Mouse (Mus musculus) layer of hippocampus, adult 9-10 months (tissue): ENCODE measurements at regions not wholly inside any gene's neighbourhood (a gene's known extent, or its start where the extent isn't known, plus 50 kb on each side); places are given as distances from the start of the nearest gene placed in this dataset.

ENCODE experiments used
- DNase-seq: peaks from one replicate; pipeline ENCODE4 v3.0.0; 2022; ENCODE audit warnings: low spot score

DNA sequence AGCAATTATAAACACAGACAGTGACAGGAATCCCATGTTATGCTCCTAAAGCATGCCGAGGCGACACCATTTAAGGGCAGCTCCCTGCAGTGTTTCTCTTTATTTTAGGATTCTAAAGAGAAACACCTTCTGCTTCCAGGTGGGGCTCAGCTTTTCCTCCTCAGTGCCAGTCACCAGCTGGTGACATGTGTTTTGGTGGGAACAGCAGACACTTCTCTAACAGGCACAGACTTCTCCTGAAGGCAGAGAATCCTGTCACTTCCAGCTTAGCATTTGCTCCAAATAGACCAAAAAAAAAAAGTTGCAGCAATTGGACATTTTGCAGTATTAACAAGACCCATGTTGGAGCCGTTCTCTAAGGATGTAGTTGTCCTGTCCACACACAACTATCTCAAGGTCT, 115.6 kb upstream of the Cdh6 start:
- no peak for DNase-seq

GRCm38 (mm10) chr15:13287878-13288277, 114.4 kb upstream of the Cdh6 start:
- no peak for DNase-seq

DNA sequence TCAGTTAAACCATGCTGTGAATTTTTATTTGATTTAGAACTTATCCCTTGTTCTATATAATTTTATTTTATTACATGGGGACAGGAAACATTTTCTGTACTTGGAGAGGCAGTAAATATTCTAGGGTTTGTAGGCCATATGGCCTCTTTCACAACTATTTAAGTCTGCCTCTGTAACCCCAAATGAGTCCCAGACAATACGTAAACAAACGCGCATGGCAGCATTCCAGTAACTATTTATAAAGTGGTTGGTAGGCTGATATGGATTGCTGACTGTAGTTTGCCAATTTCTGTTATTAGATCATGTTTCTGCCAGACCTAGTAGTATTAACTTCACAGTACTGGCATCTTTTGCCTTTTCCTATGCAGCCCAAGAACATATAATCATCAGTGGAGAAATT, 111.9 kb upstream of the Cdh6 start:
- DNase-seq = no peak

GRCm38 (mm10) chr15:13284219-13284618, 110.7 kb upstream of the Cdh6 start:
- DNase-seq = no peak

GRCm38 (mm10) chr15:13283106-13283505, 109.6 kb upstream of the Cdh6 start:
- DNase-seq = no peak

DNA sequence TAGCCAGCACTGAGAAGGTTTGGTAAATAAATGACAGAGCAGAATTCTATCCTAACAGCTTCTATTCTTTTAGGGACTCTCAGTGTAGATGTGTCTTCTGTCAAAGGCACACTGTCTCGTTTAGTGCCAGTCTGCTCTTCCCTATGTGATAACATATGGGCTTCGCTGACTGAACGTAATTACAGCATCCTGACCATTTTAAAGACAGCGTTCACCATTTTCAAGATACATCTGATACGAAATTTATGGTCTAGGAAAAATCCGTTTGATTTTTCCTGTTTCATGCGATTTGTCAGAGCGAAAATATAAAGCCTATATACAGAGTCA, 103.4 kb upstream of the Cdh6 start:
- no peak for DNase-seq

DNA sequence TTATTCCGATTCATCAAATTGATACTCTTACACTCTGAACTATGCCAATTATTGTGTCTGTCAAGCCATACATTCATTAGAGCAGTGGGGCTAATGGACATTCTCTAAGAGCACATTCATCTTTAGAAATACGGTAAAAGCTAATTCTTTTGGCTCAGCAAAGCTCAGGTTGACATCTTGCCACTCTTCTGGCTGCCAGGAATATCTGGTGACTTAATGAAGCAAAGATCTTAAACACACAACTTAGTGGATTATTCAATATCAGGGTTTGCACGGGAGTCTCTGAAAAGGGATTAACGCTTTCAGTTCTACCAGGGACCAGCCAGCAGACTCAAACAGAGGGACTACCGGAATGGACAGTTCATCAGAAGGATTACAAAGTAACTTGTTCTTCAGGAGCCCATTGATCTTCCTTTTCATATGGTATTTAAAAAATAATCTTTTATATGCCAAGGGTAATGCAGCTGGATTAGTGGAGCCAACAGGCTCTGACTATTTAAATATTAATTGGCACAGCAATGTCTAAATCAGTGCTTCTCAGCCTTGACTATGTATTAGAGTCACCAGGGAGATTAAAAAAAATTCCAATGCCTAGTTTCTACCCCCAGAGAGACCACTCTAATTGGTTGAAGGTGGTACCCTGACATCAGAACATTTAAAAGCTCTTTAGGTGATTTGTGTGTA, 102.9 kb upstream of the Cdh6 start:
- DNase-seq = no peak

- no peak for DNase-seq
Measured at GRCm38 (mm10) chr15:13275326-13275725, 101.9 kb upstream of the Cdh6 start.

GRCm38 (mm10) chr15:13274366-13275067, 101.0 kb upstream of the Cdh6 start:
- DNase-seq = no peak

DNA sequence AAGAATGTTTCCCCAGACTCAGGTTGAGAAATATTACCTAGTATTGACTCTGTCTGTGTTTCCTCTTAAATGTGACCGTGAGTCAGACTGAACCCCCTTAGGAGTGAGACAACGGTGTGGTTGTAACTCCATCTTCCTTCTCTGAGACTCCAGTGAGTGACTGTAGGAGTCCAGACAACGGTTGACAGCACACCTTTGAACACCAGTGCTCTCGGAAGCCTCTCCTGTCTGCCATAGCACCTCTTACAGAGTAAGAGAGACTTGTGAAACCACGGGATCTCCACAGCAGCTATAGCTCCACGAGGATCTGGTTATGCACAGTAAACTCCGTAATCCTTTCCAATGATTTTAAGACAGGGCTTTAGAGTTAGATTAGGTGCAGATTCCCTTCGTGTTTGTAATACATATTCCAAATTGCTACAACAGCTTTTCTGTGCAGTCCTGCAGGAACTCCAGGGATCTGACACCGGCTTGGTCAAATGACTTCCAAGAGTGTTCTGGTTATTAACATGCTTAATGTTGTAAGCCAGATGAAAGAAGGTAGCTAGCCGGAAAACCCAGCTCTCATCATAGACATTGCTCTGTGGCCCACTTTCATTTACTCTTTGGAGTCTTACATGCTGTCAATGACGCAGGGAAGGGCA, 72.7 kb upstream of the Cdh6 start:
- DNase-seq = no peak

GRCm38 (mm10) chr15:13244306-13244705, 70.8 kb upstream of the Cdh6 start:
- no peak for DNase-seq

GRCm38 (mm10) chr15:13243561-13243960, 70.1 kb upstream of the Cdh6 start:
- DNase-seq = no peak

DNA sequence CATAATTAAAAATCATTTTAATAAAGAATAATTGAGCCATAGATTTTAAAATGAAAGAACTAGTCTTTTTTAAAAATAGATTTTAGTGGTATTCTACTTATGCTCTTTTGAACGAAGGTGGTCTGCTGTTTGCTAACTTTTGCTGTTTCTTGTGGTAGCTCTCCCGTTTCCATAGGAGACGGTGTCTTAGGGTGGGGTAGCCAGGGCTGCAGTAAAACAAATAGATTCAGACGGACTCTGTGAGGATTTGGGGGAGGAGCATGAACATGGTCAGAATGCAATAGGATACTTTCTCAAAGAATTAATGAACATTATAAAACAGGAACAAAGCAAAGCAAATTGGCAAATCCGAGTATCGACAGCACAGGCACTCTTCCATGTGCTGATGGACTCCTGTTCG, 67.5 kb upstream of the Cdh6 start:
- DNase-seq = no peak

GRCm38 (mm10) chr15:13236869-13237507, 63.5 kb upstream of the Cdh6 start:
- DNase-seq = no peak

DNA sequence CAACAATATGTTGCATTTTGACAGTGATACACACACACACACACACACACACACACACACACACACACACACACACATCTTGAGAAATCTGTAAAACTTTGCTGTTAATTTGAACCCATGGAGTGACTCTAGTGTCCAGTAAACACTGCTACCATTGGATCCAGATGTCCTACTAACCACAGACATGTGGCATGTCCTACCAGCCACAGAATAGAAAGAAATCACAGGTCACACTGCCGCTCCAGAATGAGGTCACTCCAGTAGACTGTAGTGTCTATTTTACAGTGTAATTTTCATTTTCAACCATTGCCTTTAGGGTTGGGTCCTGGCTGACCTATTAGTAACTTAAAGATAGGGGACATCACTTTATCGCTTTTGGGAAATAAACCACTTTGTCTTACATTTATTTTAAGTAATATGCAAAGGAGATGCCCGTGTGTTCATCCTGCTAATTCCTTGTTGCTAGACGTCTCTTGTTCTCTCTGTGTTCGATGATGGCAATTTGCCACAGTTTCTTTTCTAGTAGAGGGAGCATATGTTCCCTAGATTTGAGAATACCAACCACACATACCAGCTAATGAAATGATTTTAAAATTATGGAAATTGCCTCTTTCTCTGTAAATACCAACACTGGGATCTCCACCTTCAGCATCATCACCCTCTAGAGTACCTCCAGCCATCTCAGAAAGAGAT, 59.2 kb upstream of the Cdh6 start:
- DNase-seq = no peak

- DNase-seq = no peak
Measured at GRCm38 (mm10) chr15:13231550-13231949, 58.1 kb upstream of the Cdh6 start.

DNA sequence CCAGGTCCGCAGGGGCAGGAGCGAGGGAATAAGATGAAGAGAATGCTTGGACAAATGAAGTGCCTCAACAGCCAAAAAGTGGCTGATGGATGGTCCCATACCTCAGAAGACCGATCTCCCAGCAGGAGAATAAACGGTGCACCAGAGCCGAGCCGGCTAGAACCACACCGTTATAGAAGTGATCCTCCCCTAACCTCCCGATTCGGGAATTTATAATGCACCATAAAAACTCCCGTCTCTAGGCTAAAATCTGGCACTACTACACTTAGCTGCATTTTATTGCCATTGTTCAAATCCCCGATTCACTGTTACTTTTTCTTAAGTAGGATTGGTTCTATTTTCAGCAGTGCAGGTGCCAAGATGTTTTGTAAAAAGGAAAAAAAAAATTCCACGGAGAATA, 54.6 kb upstream of the Cdh6 start:
- no peak for DNase-seq
